ENCODE assay signal across 9 mouse cellular contexts in genomic region chr2:166097443-166098291, GRCm38 (mm10). TPM values are rescaled to one million over a fixed set of nuclear protein-coding genes. Genes with fewer than 3 reads are reported as not detected.
DNase-seq lines count a peak whose midpoint lies in the region; ATAC-seq lines count a peak whose summit lies in the region.
"Had no signal": no experiment of that assay in that cellular context is flagged by ENCODE, and none has a peak within 500 bp of the region (broad histone marks: within the 10 kb centered on the region; RNA-seq: fewer than 3 reads in every experiment).

No protein-coding gene starts in this region.

- no peak overlapping the region for H3K4me3 ChIP-seq in limb, embryonic 11.5 days (ENCODE audit: low read depth, low read length)
- no peak overlapping the region for H3K4me3 ChIP-seq in limb, embryonic 10.5 days
- no peak overlapping the region for H3K4me3 ChIP-seq in heart, embryonic 10.5 days
- H3K4me3 ChIP-seq: myocyte had no signal

- no peak for ATAC-seq in limb, embryonic 11.5 days (ENCODE audit: insufficient number of reproducible peaks, low FRiP score, low TSS enrichment, low read depth)
- no peak for ATAC-seq in activated CD4-positive, CD25-positive, alpha-beta regulatory T cell, adult 4 months

- H3K9me3 ChIP-seq in limb, embryonic 11.5 days (ENCODE audit: control insufficient read depth, low read length): no peaks in the 10 kb centered on the region
- H3K9me3 ChIP-seq in limb, embryonic 10.5 days (replicated peaks): no peaks in the 10 kb centered on the region
- H3K9me3 ChIP-seq in heart, embryonic 10.5 days: no peaks in the 10 kb centered on the region

- peaks cover 25% of the 10 kb centered on the region for H3K36me3 ChIP-seq in limb, embryonic 11.5 days (ENCODE audit: control insufficient read depth, insufficient read depth, low read length)
- peaks cover 98% of the 10 kb centered on the region for H3K36me3 ChIP-seq in limb, embryonic 10.5 days
- peaks cover 45% of the 10 kb centered on the region for H3K36me3 ChIP-seq in heart, embryonic 10.5 days

- intact Hi-C loops in gastrocnemius, postnatal 14 days (cut with DNase I; ENCODE audit: low total_unique reads): no loop called here

- peak; percentile 53 for DNase-seq in limb, embryonic 11.5 days (ENCODE audit: low spot score)
- DNase-seq in limb, embryonic 10.5 days (ENCODE audit: low spot score): no peak
- DNase-seq in adipocyte (ENCODE audit: low spot score): peak; percentile 64
- no peak for DNase-seq in heart, embryonic 10.5 days (ENCODE audit: low spot score)
- peak; percentile 64 to 81 for DNase-seq in kidney, postnatal 36 days
- peak; percentile 70 for DNase-seq in retina, postnatal 1 day
- DNase-seq in gastrocnemius, postnatal 14 days: no peak

- no peaks in the 10 kb centered on the region for H3K4me1 ChIP-seq in limb, embryonic 11.5 days (ENCODE audit: control insufficient read depth, insufficient read depth, low read length)
- peaks cover 12% of the 10 kb centered on the region for H3K4me1 ChIP-seq in limb, embryonic 10.5 days
- H3K4me1 ChIP-seq in heart, embryonic 10.5 days: peaks cover 53% of the 10 kb centered on the region

- no peaks in the 10 kb centered on the region for H3K27me3 ChIP-seq in limb, embryonic 11.5 days (ENCODE audit: control insufficient read depth, insufficient read depth, low read length)
- H3K27me3 ChIP-seq in limb, embryonic 10.5 days (ENCODE audit: low read depth, poor library complexity, severe bottlenecking): no peaks in the 10 kb centered on the region
- no peaks in the 10 kb centered on the region for H3K27me3 ChIP-seq in heart, embryonic 10.5 days (ENCODE audit: insufficient read depth, poor library complexity, severe bottlenecking)

- 86% methylated on average over 18 of the region's 18 CpGs for WGBS in limb, embryonic 11.5 days
- WGBS in limb, embryonic 10.5 days: 88% methylated on average over 18 of the region's 18 CpGs
- 68% methylated on average over 18 of the region's 18 CpGs for WGBS in heart, embryonic 10.5 days

- H3K27ac ChIP-seq in limb, embryonic 11.5 days (replicated peaks; ENCODE audit: low read depth, low read length): no peak overlapping the region
- no peak overlapping the region for H3K27ac ChIP-seq in limb, embryonic 10.5 days
- peak overlapping the region; percentile 49; the same call in 1 of the 2 replicates for H3K27ac ChIP-seq in heart, embryonic 10.5 days

- H3K9ac ChIP-seq in limb, embryonic 11.5 days (ENCODE audit: low read length): no peak overlapping the region

- no peak overlapping the region for H3K4me2 ChIP-seq in limb, embryonic 11.5 days (ENCODE audit: low read depth, severe bottlenecking)

RNA-seq across cellular contexts. Expression of gene Sulf2, which starts 57.8 kb away (rescaled TPM):
- 193 and 210 TPM in 2 replicates for polyA plus RNA-seq in limb, embryonic 11.5 days (2014; fragmentation: Nextera tagmentation; extraction: Ambion mirVana)
- 157 and 188 TPM in 2 replicates for polyA plus RNA-seq in limb, embryonic 10.5 days (2016; fragmentation: Nextera tagmentation; extraction: Ambion mirVana)
- 94.7 and 103 TPM in 2 replicates for polyA plus RNA-seq in heart, embryonic 10.5 days (2016; fragmentation: Nextera tagmentation; extraction: Ambion mirVana)
- 10 to 100 TPM; 15.3 to 19.6 TPM for total RNA-seq in gastrocnemius, postnatal 14 days (2021)
- 1 to 10 TPM; 1.3 to 1.5 TPM for polyA plus RNA-seq in activated CD4-positive, CD25-positive, alpha-beta regulatory T cell, adult 4 months (2017; shearing (Covaris generic))

Comparison
In these comparisons a context has a peak if more than half of its experiments do, and no peak if none do; other contexts are left out.
1. DNase-seq: peak in limb, embryonic 11.5 days (single experiment), adipocyte (single experiment), kidney, postnatal 36 days (2 of 2) and retina, postnatal 1 day (single experiment); none in limb, embryonic 10.5 days (single experiment), heart, embryonic 10.5 days (single experiment) and gastrocnemius, postnatal 14 days (single experiment).
2. RNA of gene Sulf2, which starts 57.8 kb away (polyA plus RNA-seq): 193 to 210 TPM in limb, embryonic 11.5 days, 157 to 188 TPM in limb, embryonic 10.5 days and 94.7 to 103 TPM in heart, embryonic 10.5 days; 1.3 to 1.5 TPM in activated CD4-positive, CD25-positive, alpha-beta regulatory T cell, adult 4 months; every median in the first group is over 10 times any median in the second.